Mouse (Mus musculus): ENCODE data around the gene Ptprs. TPM values are rescaled to one million over a fixed set of nuclear protein-coding genes. Genes with fewer than 3 reads are reported as not detected.

Ptprs gene
- polyA plus RNA-seq, 1 experiment from 2014 or later = 82.5 TPM

GRCm38 (mm10) chr17:56461771-56462743 is 14.2 kb downstream of the Ptprs start:
- ATAC-seq (ENCODE audit: insufficient number of reproducible peaks, low FRiP score, low TSS enrichment, low read depth) (peak; percentile 91), DNase-seq (ENCODE audit: low spot score) (peak; percentile 100)
- H3K4me2 ChIP-seq (ENCODE audit: low read depth, severe bottlenecking) = peak overlapping the region; percentile 93
- H3K36me3 ChIP-seq (ENCODE audit: control insufficient read depth, insufficient read depth, low read length) = no peaks in the 10 kb centered on the region
- H3K27ac ChIP-seq (replicated peaks; ENCODE audit: low read depth, low read length) = peak overlapping the region; percentile 92
- H3K4me3 ChIP-seq (ENCODE audit: low read depth, low read length) = peak overlapping the region; percentile 70
- under 1% methylated on average over 77 of the region's 77 CpGs for WGBS
- peak overlapping the region; percentile 81 for H3K9ac ChIP-seq (ENCODE audit: low read length)
- H3K4me1 ChIP-seq (ENCODE audit: control insufficient read depth, insufficient read depth, low read length) = peaks cover 21% of the 10 kb centered on the region
- no peaks in the 10 kb centered on the region for H3K9me3 ChIP-seq (ENCODE audit: control insufficient read depth, low read length)
- H3K27me3 ChIP-seq (ENCODE audit: control insufficient read depth, insufficient read depth, low read length) = no peaks in the 10 kb centered on the region

- no peaks in the 10 kb centered on the region for H3K9me3 ChIP-seq (ENCODE audit: control insufficient read depth, low read length)
- H3K27ac ChIP-seq (replicated peaks; ENCODE audit: low read depth, low read length) = no peak overlapping the region
- ATAC-seq (ENCODE audit: insufficient number of reproducible peaks, low FRiP score, low TSS enrichment, low read depth) (no peak), DNase-seq (ENCODE audit: low spot score) (peak; percentile 36)
- H3K4me2 ChIP-seq (ENCODE audit: low read depth, severe bottlenecking) = peak overlapping the region; percentile 93
- WGBS = 6% methylated on average over 6 of the region's 6 CpGs
- H3K27me3 ChIP-seq (ENCODE audit: control insufficient read depth, insufficient read depth, low read length) = no peaks in the 10 kb centered on the region
- H3K4me1 ChIP-seq (ENCODE audit: control insufficient read depth, insufficient read depth, low read length) = peaks cover 21% of the 10 kb centered on the region
- no peaks in the 10 kb centered on the region; the same call in 1 of the 2 replicates for H3K36me3 ChIP-seq (ENCODE audit: control insufficient read depth, insufficient read depth, low read length)
- H3K9ac ChIP-seq (ENCODE audit: low read length) = peak overlapping the region; percentile 81
- peak overlapping the region; percentile 70 for H3K4me3 ChIP-seq (ENCODE audit: low read depth, low read length)
Observed at GRCm38 (mm10) chr17:56460876-56461275, 15.4 kb downstream of the Ptprs start.

GRCm38 (mm10) chr17:56457442-56457841 is 18.8 kb downstream of the Ptprs start:
- Histone ChIP-seq H3K4me3 (ENCODE audit: low read depth, low read length) (no peak overlapping the region), H3K9me3 (ENCODE audit: control insufficient read depth, low read length) (no peaks in the 10 kb centered on the region), H3K4me1 (ENCODE audit: control insufficient read depth, insufficient read depth, low read length) (peaks cover 10% of the 10 kb centered on the region), H3K36me3 (ENCODE audit: control insufficient read depth, insufficient read depth, low read length) (peaks cover 17% of the 10 kb centered on the region; the same call in 1 of the 2 replicates), H3K27ac (replicated peaks; ENCODE audit: low read depth, low read length) (no peak overlapping the region), H3K9ac (ENCODE audit: low read length) (no peak overlapping the region), H3K4me2 (ENCODE audit: low read depth, severe bottlenecking) (no peak overlapping the region), H3K27me3 (ENCODE audit: control insufficient read depth, insufficient read depth, low read length) (no peaks in the 10 kb centered on the region)
- DNase-seq (ENCODE audit: low spot score) (no peak), ATAC-seq (ENCODE audit: insufficient number of reproducible peaks, low FRiP score, low TSS enrichment, low read depth) (no peak)
- 89% methylated on average over 1 of the region's 1 CpGs for WGBS

- H3K4me3 ChIP-seq (ENCODE audit: low read depth, low read length) = no peak overlapping the region
- no peak overlapping the region for H3K4me2 ChIP-seq (ENCODE audit: low read depth, severe bottlenecking)
- H3K36me3 ChIP-seq (ENCODE audit: control insufficient read depth, insufficient read depth, low read length) = peaks cover 25% of the 10 kb centered on the region; the same call in 1 of the 2 replicates
- peaks cover 10% of the 10 kb centered on the region for H3K4me1 ChIP-seq (ENCODE audit: control insufficient read depth, insufficient read depth, low read length)
- no peak for ATAC-seq (ENCODE audit: insufficient number of reproducible peaks, low FRiP score, low TSS enrichment, low read depth)
- H3K9me3 ChIP-seq (ENCODE audit: control insufficient read depth, low read length) = no peaks in the 10 kb centered on the region
- DNase-seq (ENCODE audit: low spot score) = no peak
- no peak overlapping the region for H3K27ac ChIP-seq (replicated peaks; ENCODE audit: low read depth, low read length)
- H3K9ac ChIP-seq (ENCODE audit: low read length) = no peak overlapping the region
- no peaks in the 10 kb centered on the region for H3K27me3 ChIP-seq (ENCODE audit: control insufficient read depth, insufficient read depth, low read length)
- WGBS = 89% methylated on average over 5 of the region's 5 CpGs
Observed at GRCm38 (mm10) chr17:56456353-56456752, 19.9 kb downstream of the Ptprs start.

- Histone ChIP-seq H3K27me3 (ENCODE audit: control insufficient read depth, insufficient read depth, low read length) (no peaks in the 10 kb centered on the region), H3K9me3 (ENCODE audit: control insufficient read depth, low read length) (no peaks in the 10 kb centered on the region), H3K9ac (ENCODE audit: low read length) (no peak overlapping the region), H3K4me1 (ENCODE audit: control insufficient read depth, insufficient read depth, low read length) (no peaks in the 10 kb centered on the region), H3K4me3 (ENCODE audit: low read depth, low read length) (no peak overlapping the region), H3K4me2 (ENCODE audit: low read depth, severe bottlenecking) (no peak overlapping the region), H3K36me3 (ENCODE audit: control insufficient read depth, insufficient read depth, low read length) (peaks cover 29% of the 10 kb centered on the region; the same call in 1 of the 2 replicates), H3K27ac (replicated peaks; ENCODE audit: low read depth, low read length) (no peak overlapping the region)
- no peak for ATAC-seq (ENCODE audit: insufficient number of reproducible peaks, low FRiP score, low TSS enrichment, low read depth)
- DNase-seq (ENCODE audit: low spot score) = no peak
- WGBS = 93% methylated on average over 4 of the region's 4 CpGs
Observed at GRCm38 (mm10) chr17:56453689-56454088, 22.6 kb downstream of the Ptprs start.

- Histone ChIP-seq H3K4me1 (ENCODE audit: control insufficient read depth, insufficient read depth, low read length) (no peaks in the 10 kb centered on the region), H3K27ac (replicated peaks; ENCODE audit: low read depth, low read length) (no peak overlapping the region), H3K27me3 (ENCODE audit: control insufficient read depth, insufficient read depth, low read length) (no peaks in the 10 kb centered on the region), H3K9me3 (ENCODE audit: control insufficient read depth, low read length) (no peaks in the 10 kb centered on the region), H3K4me3 (ENCODE audit: low read depth, low read length) (no peak overlapping the region), H3K4me2 (ENCODE audit: low read depth, severe bottlenecking) (no peak overlapping the region), H3K36me3 (ENCODE audit: control insufficient read depth, insufficient read depth, low read length) (peaks cover 29% of the 10 kb centered on the region; the same call in 1 of the 2 replicates), H3K9ac (ENCODE audit: low read length) (no peak overlapping the region)
- DNase-seq (ENCODE audit: low spot score) (no peak), ATAC-seq (ENCODE audit: insufficient number of reproducible peaks, low FRiP score, low TSS enrichment, low read depth) (no peak)
- 79% methylated on average over 4 of the region's 4 CpGs for WGBS
Observed at GRCm38 (mm10) chr17:56453251-56453650, 23.0 kb downstream of the Ptprs start.

GRCm38 (mm10) chr17:56447716-56448115 is 28.6 kb downstream of the Ptprs start:
- Histone ChIP-seq H3K9me3 (ENCODE audit: control insufficient read depth, low read length) (no peaks in the 10 kb centered on the region), H3K9ac (ENCODE audit: low read length) (no peak overlapping the region), H3K4me1 (ENCODE audit: control insufficient read depth, insufficient read depth, low read length) (no peaks in the 10 kb centered on the region), H3K4me2 (ENCODE audit: low read depth, severe bottlenecking) (no peak overlapping the region), H3K27ac (replicated peaks; ENCODE audit: low read depth, low read length) (no peak overlapping the region), H3K27me3 (ENCODE audit: control insufficient read depth, insufficient read depth, low read length) (no peaks in the 10 kb centered on the region), H3K36me3 (ENCODE audit: control insufficient read depth, insufficient read depth, low read length) (peaks cover 18% of the 10 kb centered on the region; the same call in 1 of the 2 replicates), H3K4me3 (ENCODE audit: low read depth, low read length) (no peak overlapping the region)
- DNase-seq (ENCODE audit: low spot score) (no peak), ATAC-seq (ENCODE audit: insufficient number of reproducible peaks, low FRiP score, low TSS enrichment, low read depth) (no peak)
- 88% methylated on average over 2 of the region's 2 CpGs for WGBS

- no peak overlapping the region for H3K9ac ChIP-seq (ENCODE audit: low read length)
- no peaks in the 10 kb centered on the region for H3K4me1 ChIP-seq (ENCODE audit: control insufficient read depth, insufficient read depth, low read length)
- no peaks in the 10 kb centered on the region for H3K9me3 ChIP-seq (ENCODE audit: control insufficient read depth, low read length)
- no peak overlapping the region for H3K27ac ChIP-seq (replicated peaks; ENCODE audit: low read depth, low read length)
- H3K4me3 ChIP-seq (ENCODE audit: low read depth, low read length) = no peak overlapping the region
- H3K27me3 ChIP-seq (ENCODE audit: control insufficient read depth, insufficient read depth, low read length) = no peaks in the 10 kb centered on the region
- DNase-seq (ENCODE audit: low spot score) = peak; percentile 44
- no peak for ATAC-seq (ENCODE audit: insufficient number of reproducible peaks, low FRiP score, low TSS enrichment, low read depth)
- WGBS = 85% methylated on average over 14 of the region's 14 CpGs
- peaks cover 4% of the 10 kb centered on the region; the same call in 1 of the 2 replicates for H3K36me3 ChIP-seq (ENCODE audit: control insufficient read depth, insufficient read depth, low read length)
- H3K4me2 ChIP-seq (ENCODE audit: low read depth, severe bottlenecking) = no peak overlapping the region
Observed at GRCm38 (mm10) chr17:56445397-56445796, 30.9 kb downstream of the Ptprs start.

All from limb, embryonic 11.5 days (tissue).